Mouse (Mus musculus) Patski (cell line): ENCODE results near the gene Tax1bp3. TPM values are rescaled to one million over a fixed set of nuclear protein-coding genes. Genes with fewer than 3 reads are reported as not detected.

Experiments
- ATAC-seq: fragments of 100-300 bp; one replicate; pipeline ENCODE4 v1.8.0; 2021
- CTCF ChIA-PET: fragments of 350-600 bp; sonication (Branson Sonifier 250); formaldehyde crosslinking; loops from one replicate; lab custom pipeline; 2022; ENCODE audit warnings: inconsistent platforms; lab: Charles Lee
- POLR2A ChIA-PET: fragments of 350-600 bp; sonication (Branson Sonifier 250); formaldehyde crosslinking; loops from one replicate; lab custom pipeline; 2022; ENCODE audit warnings: antibody characterized with exemption, inconsistent platforms; lab: Charles Lee
- DNase-seq: peaks from one replicate; pipeline ENCODE4 v3.0.0-alpha.2; 2011; ENCODE audit warnings: low read depth, low spot score
- H3K27me3 ChIP-seq: fragments of 371-371 bp; one replicate; pipeline ENCODE4 v1.5.1; 2021
- CTCF ChIP-seq: fragments of 100-300 bp; IDR thresholded peaks from one replicate; pipeline ENCODE4 v1.5.1; 2021
- in situ Hi-C: fragments of 300-500 bp; cut with MboI; formaldehyde crosslinking; loops from 3 replicates; pipeline ENCODE4 v1.11.1; 2018; ENCODE audit warnings: low pct_unique_long_range_greater_than_20kb, mixed read lengths
- polyA plus RNA-seq: library from polyadenylated mRNA; unstranded; gene quantifications from one replicate; pipeline ENCODE4 v1.2.3, GENCODE M21; 2021

Tax1bp3 gene
- polyA plus RNA-seq, 1 experiment from 2014 or later: 157 TPM

DNA sequence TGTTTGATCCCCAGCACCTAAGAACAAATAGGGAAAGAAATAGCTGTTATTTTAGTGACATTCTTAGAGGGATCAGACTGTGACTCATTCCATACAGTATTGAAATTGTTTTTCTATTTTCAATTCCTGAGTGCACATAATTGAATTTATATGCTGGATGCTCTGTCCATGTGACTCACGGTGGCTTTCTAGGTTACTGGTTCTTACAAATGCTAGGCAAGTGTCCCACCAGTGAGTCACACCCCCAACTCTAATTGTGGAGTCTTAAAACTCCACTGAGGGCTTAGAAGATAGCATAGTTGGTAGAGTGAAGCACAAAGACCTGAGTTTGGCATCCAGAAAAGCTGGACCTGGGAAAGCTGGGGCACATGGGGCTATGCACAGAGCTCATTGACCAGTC, 43.8 kb downstream of the Tax1bp3 start:
- ATAC-seq: peak; percentile 46
- ChIA-PET POLR2A (interaction anchor here (1.0 kb wide), 1 partner anchor 22 kb away, joined by 3 read pairs; no protein-coding TSS in a partner anchor), CTCF (interaction anchor here (0.8 to 1.5 kb wide), 4 partner anchors 10 to 82 kb away, joined by 3 to 4 read pairs (median 3); partner anchors contain the start of gene Haspin)
- DNase-seq: no peak
- in situ Hi-C loops: no loop called here
- no peaks in the 10 kb centered on the region for H3K27me3 ChIP-seq
- TF ChIP-seq CTCF: no peak

DNA sequence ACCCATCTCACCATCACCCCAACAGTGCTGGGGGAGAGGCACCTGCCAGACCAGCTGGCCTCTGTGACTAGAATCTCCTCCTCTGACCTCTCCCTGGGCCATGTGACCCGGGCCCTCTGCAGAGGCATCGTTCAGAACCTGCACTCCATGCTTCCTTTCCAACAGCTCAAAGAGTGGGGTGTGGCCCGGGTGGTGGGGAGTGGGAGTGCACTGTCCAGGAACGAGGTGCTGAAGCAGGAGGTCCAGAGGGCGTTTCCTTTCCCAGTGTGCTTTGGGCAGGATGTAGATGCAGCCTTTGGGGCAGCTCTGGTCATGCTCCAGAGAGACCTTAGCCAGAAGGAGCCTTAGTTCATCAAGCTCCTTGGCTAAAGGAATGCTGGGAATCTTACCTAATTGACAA, 46.0 kb downstream of the Tax1bp3 start:
- TF ChIP-seq CTCF: no peak
- POLR2A ChIA-PET: no interaction called here
- CTCF ChIA-PET: interaction anchor here (1.8 to 2.2 kb wide), 2 partner anchors 21 to 29 kb away, joined by 4 to 6 read pairs; no protein-coding TSS in a partner anchor
- ATAC-seq: peak; percentile 49
- no peak for DNase-seq
- in situ Hi-C loops: no loop called here
- H3K27me3 ChIP-seq: no peaks in the 10 kb centered on the region

DNA sequence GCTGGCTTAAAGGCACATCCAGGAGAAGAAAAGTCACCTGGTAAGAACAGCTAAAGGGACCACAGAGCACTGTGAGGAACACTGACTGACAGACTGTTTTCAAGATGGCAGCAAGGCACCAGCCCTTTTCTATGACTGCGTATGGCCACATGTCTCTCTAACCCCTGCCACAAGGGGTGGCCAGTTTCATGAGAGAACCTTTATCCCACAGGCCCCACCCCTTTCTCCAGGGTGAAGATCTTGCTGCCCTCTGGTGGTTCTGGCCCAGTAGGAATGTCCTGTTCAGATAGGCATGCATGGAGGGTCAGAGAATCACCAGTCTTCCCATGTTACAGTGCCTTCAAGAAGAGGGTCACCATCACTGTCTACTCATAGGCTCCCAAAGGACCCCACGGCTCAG, 47.1 kb downstream of the Tax1bp3 start:
- no peak for DNase-seq
- CTCF ChIA-PET: interaction anchor here (1.3 to 1.8 kb wide), 2 partner anchors 10 to 31 kb away, joined by 3 to 4 read pairs; partner anchors contain the start of gene Trpv1
- ATAC-seq: no peak

DNA sequence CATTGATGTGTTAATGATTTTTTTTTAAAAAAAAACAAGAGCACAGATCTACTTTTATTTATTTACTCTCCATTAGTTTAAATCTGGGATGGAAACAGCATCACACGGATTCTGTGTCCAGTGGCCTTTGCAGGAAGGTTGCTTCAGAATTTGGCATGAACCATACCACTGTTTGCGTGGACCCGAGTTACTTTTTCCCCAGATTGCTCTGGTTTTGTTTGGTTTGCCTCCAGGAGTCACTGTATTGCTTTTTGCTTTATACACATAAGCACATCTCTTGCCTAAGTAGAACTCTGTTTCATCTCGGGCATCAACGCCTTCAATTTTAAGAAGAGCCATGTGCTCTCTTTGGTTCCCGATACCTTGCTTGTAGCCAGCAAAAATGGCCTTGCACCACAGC, 49.0 kb downstream of the Tax1bp3 start:
- CTCF ChIA-PET: no interaction called here
- H3K27me3 ChIP-seq: no peaks in the 10 kb centered on the region
- TF ChIP-seq CTCF: no peak
- no peak for ATAC-seq
- POLR2A ChIA-PET: no interaction called here
- DNase-seq: no peak
- in situ Hi-C loops: no loop called here

More for the DNA sequence above, 47.1 kb downstream of the Tax1bp3 start:
- no peaks in the 10 kb centered on the region for H3K27me3 ChIP-seq
- POLR2A ChIA-PET: no interaction called here
- in situ Hi-C loops: no loop called here
- no peak for TF ChIP-seq CTCF

DNA sequence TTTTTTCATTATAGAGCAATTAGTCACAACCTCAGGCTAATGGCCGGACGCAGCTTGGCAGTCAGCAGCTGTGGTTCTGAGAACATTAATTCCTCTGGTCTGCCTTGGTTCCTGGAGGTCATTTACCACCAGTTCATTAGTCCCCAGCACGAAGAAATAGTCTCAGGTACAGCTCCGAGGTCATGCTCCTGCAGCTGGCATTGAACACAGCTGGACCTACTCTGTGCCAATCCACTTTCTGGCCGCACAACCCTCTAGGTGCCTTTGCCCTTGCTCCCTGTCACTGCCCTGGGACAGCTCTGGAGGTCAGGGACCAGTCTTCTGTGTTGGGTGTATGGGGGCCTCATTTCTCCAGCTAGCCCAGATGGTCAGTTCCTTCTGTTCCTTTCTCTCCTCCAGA, 52.0 kb downstream of the Tax1bp3 start:
- ChIA-PET POLR2A (interaction anchor here (0.6 kb wide), 1 partner anchor 908 kb away, joined by 3 read pairs; no protein-coding TSS in a partner anchor), CTCF (no interaction called here)
- ATAC-seq: no peak
- in situ Hi-C loops: no loop called here
- DNase-seq: no peak
- TF ChIP-seq CTCF: no peak
- no peaks in the 10 kb centered on the region for H3K27me3 ChIP-seq

DNA sequence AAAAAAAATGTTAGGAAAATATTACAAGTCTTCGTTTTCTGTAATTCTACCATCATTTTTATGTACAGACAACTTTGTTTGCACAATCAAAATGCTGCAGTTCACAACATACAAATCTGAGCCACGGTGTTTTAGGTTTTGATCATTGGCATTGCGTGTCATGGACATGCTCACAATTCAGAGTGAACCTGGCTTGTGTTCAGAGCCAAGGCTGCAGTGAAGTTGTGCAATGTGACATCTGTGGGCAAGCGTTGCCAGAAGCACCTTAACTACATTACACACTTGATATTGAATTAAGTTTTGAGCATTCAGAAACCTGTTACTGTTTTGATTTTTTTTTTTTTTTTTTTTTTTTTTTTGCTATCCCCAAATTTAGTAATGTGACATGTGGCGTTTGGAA, 53.2 kb downstream of the Tax1bp3 start:
- H3K27me3 ChIP-seq: no peaks in the 10 kb centered on the region
- no peak for ATAC-seq
- DNase-seq: no peak
- no peak for TF ChIP-seq CTCF
- ChIA-PET CTCF (no interaction called here), POLR2A (no interaction called here)
- in situ Hi-C loops: no loop called here

DNA sequence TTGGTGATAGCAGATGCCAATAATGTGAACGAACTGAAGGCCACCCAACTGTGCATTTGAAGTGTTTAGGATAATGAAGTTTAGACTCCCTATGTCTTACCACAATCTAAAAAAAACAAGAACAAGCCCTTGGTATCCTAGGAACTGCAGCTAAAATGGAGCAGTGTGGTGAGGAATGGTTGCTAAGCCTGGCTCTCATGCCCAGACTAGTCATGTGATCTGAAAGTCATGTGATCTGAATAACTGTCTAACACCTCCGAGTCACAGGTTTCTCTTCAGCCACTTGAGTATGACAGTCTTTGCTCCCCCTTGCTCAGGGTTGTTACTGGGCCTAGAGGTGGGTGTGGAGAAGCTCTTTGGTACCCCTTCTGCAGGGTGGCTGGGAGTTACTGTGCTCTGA, 55.6 kb downstream of the Tax1bp3 start:
- TF ChIP-seq CTCF: no peak
- in situ Hi-C loops: no loop called here
- ChIA-PET POLR2A (no interaction called here), CTCF (no interaction called here)
- no peak for DNase-seq
- ATAC-seq: no peak
- no peaks in the 10 kb centered on the region for H3K27me3 ChIP-seq

Other genes starting within 250 kb of the Tax1bp3 start
- gene Atp2a3, start 215.9 kb upstream of the Tax1bp3 start, polyA plus RNA-seq: 0.06 TPM
- gene P2rx1, start 178.0 kb upstream of the Tax1bp3 start, polyA plus RNA-seq: not detected
- gene Camkk1, start 158.1 kb upstream of the Tax1bp3 start, polyA plus RNA-seq: 5.1 TPM
- 7.9 TPM for gene Ncbp3, start 129.3 kb upstream of the Tax1bp3 start, polyA plus RNA-seq
- 0.05 TPM for gene Itgae, start 86.5 kb upstream of the Tax1bp3 start, polyA plus RNA-seq
- gene Haspin, start 38.8 kb upstream of the Tax1bp3 start, polyA plus RNA-seq: 8.8 TPM
- 6.0 TPM for gene P2rx5, start 16.7 kb upstream of the Tax1bp3 start, polyA plus RNA-seq
- 79.4 TPM for gene Emc6, start within 50 bp of the Tax1bp3 start, polyA plus RNA-seq
- 33.0 TPM for gene Ctns, start 22.0 kb downstream of the Tax1bp3 start, polyA plus RNA-seq
- 5.6 TPM for gene Shpk, start 22.4 kb downstream of the Tax1bp3 start, polyA plus RNA-seq
- not detected for gene Trpv1, start 57.2 kb downstream of the Tax1bp3 start, polyA plus RNA-seq
- 0.01 TPM for gene Trpv3, start 90.3 kb downstream of the Tax1bp3 start, polyA plus RNA-seq
- 1.1 TPM for gene Aspa, start 152.5 kb downstream of the Tax1bp3 start, polyA plus RNA-seq
- gene Gm49340, start 152.7 kb downstream of the Tax1bp3 start, polyA plus RNA-seq: not detected
- gene Spata22, start 152.7 kb downstream of the Tax1bp3 start, polyA plus RNA-seq: 0.09 TPM
- gene Olfr20, start 173.7 kb downstream of the Tax1bp3 start, polyA plus RNA-seq: not detected
- gene Olfr376, start 194.2 kb downstream of the Tax1bp3 start, polyA plus RNA-seq: not detected
- not detected for gene Olfr1, start 222.5 kb downstream of the Tax1bp3 start, polyA plus RNA-seq